In genomic region chr16:19786386-19787090, GRCm38 (mm10) we compare ENCODE assay signal across 13 mouse cellular contexts. TPM values are rescaled to one million over a fixed set of nuclear protein-coding genes. Genes with fewer than 3 reads are reported as not detected.
DNase-seq lines count a peak whose midpoint lies in the region; ATAC-seq and TF ChIP-seq lines count a peak whose summit lies in the region.
"Had no signal": no experiment of that assay in that cellular context is flagged by ENCODE, and none has a peak within 500 bp of the region (broad histone marks: within the 10 kb centered on the region; RNA-seq: fewer than 3 reads in every experiment).

No protein-coding gene starts in this region.

- H3K36me3 ChIP-seq in hindbrain, embryonic 16.5 days (ENCODE audit: control insufficient read depth, insufficient read depth, low read length) = no peaks in the 10 kb centered on the region
- no peaks in the 10 kb centered on the region for H3K36me3 ChIP-seq in hindbrain, embryonic 13.5 days
- H3K36me3 ChIP-seq in midbrain, embryonic 13.5 days = no peaks in the 10 kb centered on the region
- no peaks in the 10 kb centered on the region for H3K36me3 ChIP-seq in midbrain, embryonic 16.5 days (ENCODE audit: control insufficient read depth, insufficient read depth, low read length)
- H3K36me3 ChIP-seq in small intestine, adult 2 months (ENCODE audit: control insufficient read depth, insufficient read depth, low read length) = no peaks in the 10 kb centered on the region
- H3K36me3 ChIP-seq: neural tube, embryonic 13.5 days had no signal

- H3K4me3 ChIP-seq in hindbrain, embryonic 16.5 days (ENCODE audit: low read length) = no peak overlapping the region
- H3K4me3 ChIP-seq in hindbrain, embryonic 13.5 days = no peak overlapping the region
- H3K4me3 ChIP-seq in midbrain, embryonic 13.5 days (replicated peaks) = no peak overlapping the region
- H3K4me3 ChIP-seq in midbrain, embryonic 16.5 days (ENCODE audit: low read depth, low read length) = no peak overlapping the region
- H3K4me3 ChIP-seq in small intestine, adult 2 months (ENCODE audit: low read depth, low read length) = peak overlapping the region; percentile 36
- H3K4me3 ChIP-seq: neural tube, embryonic 13.5 days had no signal

- WGBS in hindbrain, embryonic 16.5 days = 65% methylated on average over 12 of the region's 12 CpGs
- WGBS in hindbrain, embryonic 13.5 days = 70% methylated on average over 12 of the region's 12 CpGs
- 54% methylated on average over 12 of the region's 12 CpGs for WGBS in midbrain, embryonic 13.5 days
- WGBS in midbrain, embryonic 16.5 days = 56% methylated on average over 12 of the region's 12 CpGs
- WGBS in small intestine, adult 2 months = 34% methylated on average over 12 of the region's 12 CpGs

- peak; percentile 56; the same call in 1 of the 2 replicates for ATAC-seq in hindbrain, embryonic 16.5 days
- no peak for ATAC-seq in hindbrain, embryonic 13.5 days (ENCODE audit: low FRiP score)
- ATAC-seq in midbrain, embryonic 13.5 days = peak; percentile 71; the same call in 1 of the 2 replicates
- ATAC-seq in midbrain, embryonic 16.5 days = no peak
- no peak for ATAC-seq in CD4-positive, CD25-positive, alpha-beta regulatory T cell, adult 4 months
- ATAC-seq: forebrain, embryonic 16.5 days had no signal

- H3K27ac ChIP-seq in hindbrain, embryonic 16.5 days (ENCODE audit: low read depth, low read length) = no peak overlapping the region
- H3K27ac ChIP-seq in hindbrain, embryonic 13.5 days = no peak overlapping the region
- no peak overlapping the region for H3K27ac ChIP-seq in midbrain, embryonic 13.5 days
- H3K27ac ChIP-seq in midbrain, embryonic 16.5 days (ENCODE audit: low read length) = no peak overlapping the region
- no peak overlapping the region for H3K27ac ChIP-seq in small intestine, adult 2 months (ENCODE audit: insufficient read depth, low read depth, low read length)
- H3K27ac ChIP-seq: liver, embryonic 14.5 days; neural tube, embryonic 13.5 days had no signal

- H3K4me1 ChIP-seq in hindbrain, embryonic 16.5 days (ENCODE audit: control insufficient read depth, insufficient read depth, low read depth, low read length) = no peaks in the 10 kb centered on the region
- no peaks in the 10 kb centered on the region for H3K4me1 ChIP-seq in hindbrain, embryonic 13.5 days (replicated peaks)
- 0 out of 2 replicates have a peak, but pooled peaks cover 4% of the 10 kb centered on the region for H3K4me1 ChIP-seq in midbrain, embryonic 13.5 days (replicated peaks)
- H3K4me1 ChIP-seq in midbrain, embryonic 16.5 days (ENCODE audit: control insufficient read depth, insufficient read depth, low read length) = no peaks in the 10 kb centered on the region
- H3K4me1 ChIP-seq in small intestine, adult 2 months (ENCODE audit: control insufficient read depth, insufficient read depth, insufficient read length, low read length) = no peaks in the 10 kb centered on the region
- H3K4me1 ChIP-seq: neural tube, embryonic 13.5 days had no signal

- no peaks in the 10 kb centered on the region for H3K27me3 ChIP-seq in hindbrain, embryonic 16.5 days (replicated peaks; ENCODE audit: control insufficient read depth, insufficient read depth, low read length)
- no peaks in the 10 kb centered on the region for H3K27me3 ChIP-seq in hindbrain, embryonic 13.5 days
- H3K27me3 ChIP-seq in midbrain, embryonic 13.5 days = no peaks in the 10 kb centered on the region
- no peaks in the 10 kb centered on the region for H3K27me3 ChIP-seq in midbrain, embryonic 16.5 days (ENCODE audit: control insufficient read depth, insufficient read depth, low read depth, low read length)
- no peaks in the 10 kb centered on the region for H3K27me3 ChIP-seq in small intestine, adult 2 months (ENCODE audit: control insufficient read depth, insufficient read depth, low read length)
- H3K27me3 ChIP-seq: neural tube, embryonic 13.5 days had no signal

- no peak for TF ChIP-seq POLR2A in small intestine, adult 2 months (IDR thresholded peaks at IDR 0.05; ENCODE audit: low read depth, low read length)

- H3K9ac ChIP-seq in hindbrain, embryonic 16.5 days (ENCODE audit: low read depth, low read length) = no peak overlapping the region
- H3K9ac ChIP-seq in hindbrain, embryonic 13.5 days = no peak overlapping the region
- no peak overlapping the region for H3K9ac ChIP-seq in midbrain, embryonic 13.5 days (replicated peaks)
- H3K9ac ChIP-seq in midbrain, embryonic 16.5 days (ENCODE audit: low read depth, low read length) = no peak overlapping the region
- H3K9ac ChIP-seq: liver, embryonic 14.5 days; neural tube, embryonic 13.5 days had no signal

- no peak overlapping the region for H3K4me2 ChIP-seq in hindbrain, embryonic 16.5 days (ENCODE audit: low read length)
- H3K4me2 ChIP-seq in hindbrain, embryonic 13.5 days = no peak overlapping the region
- no peak overlapping the region for H3K4me2 ChIP-seq in midbrain, embryonic 13.5 days (replicated peaks)
- H3K4me2 ChIP-seq in midbrain, embryonic 16.5 days (ENCODE audit: low read length) = no peak overlapping the region
- H3K4me2 ChIP-seq: neural tube, embryonic 13.5 days had no signal

- H3K9me3 ChIP-seq in hindbrain, embryonic 16.5 days (ENCODE audit: control insufficient read depth, low read length) = no peaks in the 10 kb centered on the region
- H3K9me3 ChIP-seq in hindbrain, embryonic 13.5 days = no peaks in the 10 kb centered on the region
- H3K9me3 ChIP-seq in midbrain, embryonic 13.5 days = 0 out of 2 replicates have a peak, but pooled peaks cover 3% of the 10 kb centered on the region
- no peaks in the 10 kb centered on the region for H3K9me3 ChIP-seq in midbrain, embryonic 16.5 days (replicated peaks; ENCODE audit: control insufficient read depth, low read length, poor library complexity, severe bottlenecking)

- DNase-seq in adrenal gland, adult 2 months = peak; percentile 1
- no peak for DNase-seq in adrenal gland, postnatal 36 days
- DNase-seq: heart, adult 11 months; spleen, adult 18-20 months had no signal

- TF ChIP-seq CTCF in small intestine, adult 2 months (IDR thresholded peaks at IDR 0.05; ENCODE audit: extremely low read depth, insufficient read length, insufficient replicate concordance, low read depth, low read length) = no peak

RNA-seq across cellular contexts. Expression of gene B3gnt5, which starts 26.5 kb away (rescaled TPM):
- under 1 TPM; 0.24 to 0.75 TPM for total RNA-seq in adrenal gland, adult 2 months (2021)
- polyA plus RNA-seq in adrenal gland, adult 2 months (2012; rRNA removed) = 0.15 TPM in 1 of 2 replicates, not detected in the other
- total RNA-seq in adrenal gland, postnatal 36 days (2021) = under 1 TPM; 0.17 to 0.30 TPM
- 34.1 and 36.9 TPM in 2 replicates for polyA plus RNA-seq in hindbrain, embryonic 16.5 days (2015; fragmentation: Nextera tagmentation; extraction: Ambion mirVana)
- 48.6 and 52.0 TPM in 2 replicates for polyA plus RNA-seq in hindbrain, embryonic 13.5 days (2015; fragmentation: Nextera tagmentation; extraction: Ambion mirVana)
- 50.8 and 60.3 TPM in 2 replicates for polyA plus RNA-seq in midbrain, embryonic 13.5 days (2015; fragmentation: Nextera tagmentation; extraction: Ambion mirVana)
- 41.8 and 47.5 TPM in 2 replicates for polyA plus RNA-seq in midbrain, embryonic 16.5 days (2015; fragmentation: Nextera tagmentation; extraction: Ambion mirVana)
- 0.10 and 0.27 TPM in 2 replicates for polyA plus RNA-seq in small intestine, adult 2 months (2012; rRNA removed)
- 10 to 100 TPM; 12.2 to 17.2 TPM for polyA plus RNA-seq in CD4-positive, CD25-positive, alpha-beta regulatory T cell, adult 4 months (2017; shearing (Covaris generic))

Comparison
In these comparisons a context has a peak if more than half of its experiments do, and no peak if none do; other contexts are left out.
1. ATAC-seq: peak in hindbrain, embryonic 16.5 days (single experiment) and midbrain, embryonic 13.5 days (single experiment); none in hindbrain, embryonic 13.5 days (single experiment), midbrain, embryonic 16.5 days (single experiment) and CD4-positive, CD25-positive, alpha-beta regulatory T cell, adult 4 months (single experiment).
2. RNA of gene B3gnt5, which starts 26.5 kb away (polyA plus RNA-seq): 48.6 to 52.0 TPM in hindbrain, embryonic 13.5 days, 50.8 to 60.3 TPM in midbrain, embryonic 13.5 days, 41.8 to 47.5 TPM in midbrain, embryonic 16.5 days, 34.1 to 36.9 TPM in hindbrain, embryonic 16.5 days and 12.2 to 17.2 TPM in CD4-positive, CD25-positive, alpha-beta regulatory T cell, adult 4 months; 0.10 to 0.27 TPM in small intestine, adult 2 months and 0.15 TPM in adrenal gland, adult 2 months; every median in the first group is over 10 times any median in the second.